Mouse (Mus musculus): ENCODE results near the gene Klk1. TPM values are rescaled to one million over a fixed set of nuclear protein-coding genes. Genes with fewer than 3 reads are reported as not detected.

Gene Klk1
- polyA plus RNA-seq, 1 experiment from 2014 or later: not detected

DNA sequence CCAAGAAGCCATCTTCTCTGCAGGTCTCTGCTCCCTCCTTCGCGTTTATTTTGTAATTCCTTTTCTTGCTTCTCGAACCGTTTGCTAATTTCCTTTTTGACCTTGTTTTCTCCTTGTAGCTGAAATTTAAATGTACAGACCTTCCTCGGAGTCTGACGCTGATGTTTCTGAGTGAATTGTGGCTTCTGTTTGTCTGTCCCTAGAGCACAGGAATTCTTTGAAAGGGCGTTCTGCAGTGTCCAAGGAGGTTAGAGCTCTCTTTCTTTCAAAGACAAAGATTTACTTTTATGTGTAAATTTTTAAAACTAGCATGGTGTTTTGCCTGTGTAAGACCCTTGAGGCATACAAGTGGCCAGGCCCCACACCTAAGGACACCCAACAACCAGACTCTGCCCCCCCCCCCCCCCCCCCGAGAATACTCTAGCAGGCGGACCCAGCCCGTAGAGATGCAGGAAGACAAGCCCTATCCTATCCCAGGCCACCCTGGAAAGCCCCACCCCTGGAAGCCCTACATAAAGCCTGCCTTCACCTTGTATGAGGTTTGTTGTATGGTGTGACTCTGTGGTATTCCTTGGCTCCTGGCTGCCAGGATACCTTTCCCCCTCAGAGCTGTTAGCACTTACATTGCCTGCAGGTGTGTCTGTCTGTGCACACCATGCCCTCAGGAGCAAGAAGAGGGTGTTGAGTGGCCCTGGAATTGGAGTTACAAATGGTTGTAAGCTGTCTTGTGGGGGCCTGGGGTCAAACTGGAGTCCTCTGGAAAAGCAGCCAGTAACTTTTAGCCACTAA is 51.5 kb downstream of the Klk1 start:
- 65% methylated on average over 9 of the region's 10 CpGs for WGBS
- H3K4me3 ChIP-seq: no peak overlapping the region
- no peak overlapping the region for H3K9ac ChIP-seq
- no peaks in the 10 kb centered on the region for H3K36me3 ChIP-seq
- H3K4me2 ChIP-seq: no peak overlapping the region
- H3K9me3 ChIP-seq: no peaks in the 10 kb centered on the region
- H3K27me3 ChIP-seq (replicated peaks): peaks cover 53% of the 10 kb centered on the region
- no peaks in the 10 kb centered on the region for H3K4me1 ChIP-seq
- H3K27ac ChIP-seq (replicated peaks): no peak overlapping the region
- no peak for ATAC-seq (ENCODE audit: extremely low read depth, insufficient number of reproducible peaks, low FRiP score, low TSS enrichment)

DNA sequence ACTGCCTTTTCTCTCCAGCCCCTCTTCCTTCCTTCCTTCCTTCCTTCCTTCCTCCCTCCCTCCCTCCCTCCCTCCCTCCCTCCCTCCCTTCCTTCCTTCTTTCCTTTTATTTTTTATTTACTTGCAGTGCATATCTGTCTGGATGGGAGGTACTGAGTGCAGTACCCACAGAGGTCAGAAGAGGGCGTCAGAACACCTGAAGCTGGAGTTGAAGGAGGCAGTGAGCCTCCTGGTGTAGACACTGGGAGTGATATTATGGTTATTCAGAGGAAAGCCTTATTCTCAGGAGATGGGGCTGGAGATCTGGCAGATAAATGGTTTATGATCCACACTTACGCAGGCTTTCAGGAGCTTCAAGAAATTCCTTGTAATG is 52.1 kb downstream of the Klk1 start:
- Histone ChIP-seq H3K4me3 (no peak overlapping the region), H3K4me1 (no peaks in the 10 kb centered on the region)
- 42% methylated on average over 2 of the region's 2 CpGs for WGBS

More for the DNA sequence above, 52.1 kb downstream of the Klk1 start:
- peaks cover 55% of the 10 kb centered on the region for H3K27me3 ChIP-seq (replicated peaks)
- H3K9ac ChIP-seq: no peak overlapping the region
- no peak overlapping the region for H3K27ac ChIP-seq (replicated peaks)
- no peaks in the 10 kb centered on the region for H3K9me3 ChIP-seq
- H3K4me2 ChIP-seq: no peak overlapping the region
- H3K36me3 ChIP-seq: no peaks in the 10 kb centered on the region
- ATAC-seq (ENCODE audit: extremely low read depth, insufficient number of reproducible peaks, low FRiP score, low TSS enrichment): no peak

Other genes starting within 250 kb of the Klk1 start
- not detected in 2 replicates for gene Klk1b9, start 249.3 kb upstream of the Klk1 start, polyA plus RNA-seq (2015; fragmentation: Nextera tagmentation; extraction: Ambion mirVana)
- gene Klk1b11, start 229.5 kb upstream of the Klk1 start, polyA plus RNA-seq (2015; fragmentation: Nextera tagmentation; extraction: Ambion mirVana): not detected in 2 replicates
- gene Klk1b26, start 213.2 kb upstream of the Klk1 start, polyA plus RNA-seq (2015; fragmentation: Nextera tagmentation; extraction: Ambion mirVana): not detected in 2 replicates
- not detected in 2 replicates for gene Klk1b27, start 173.1 kb upstream of the Klk1 start, polyA plus RNA-seq (2015; fragmentation: Nextera tagmentation; extraction: Ambion mirVana)
- gene Klk1b21, start 123.0 kb upstream of the Klk1 start, polyA plus RNA-seq (2015; fragmentation: Nextera tagmentation; extraction: Ambion mirVana): not detected in 2 replicates
- not detected in 2 replicates for gene Klk1b22, start 112.7 kb upstream of the Klk1 start, polyA plus RNA-seq (2015; fragmentation: Nextera tagmentation; extraction: Ambion mirVana)
- not detected in 2 replicates for gene Klk1b16, start 88.6 kb upstream of the Klk1 start, polyA plus RNA-seq (2015; fragmentation: Nextera tagmentation; extraction: Ambion mirVana)
- gene Klk1b24, start 37.1 kb upstream of the Klk1 start, polyA plus RNA-seq (2015; fragmentation: Nextera tagmentation; extraction: Ambion mirVana): not detected in 2 replicates
- gene Klk1b3, start 27.2 kb upstream of the Klk1 start, polyA plus RNA-seq (2015; fragmentation: Nextera tagmentation; extraction: Ambion mirVana): not detected in 2 replicates
- not detected in 2 replicates for gene Klk1b4, start 17.9 kb upstream of the Klk1 start, polyA plus RNA-seq (2015; fragmentation: Nextera tagmentation; extraction: Ambion mirVana)
- gene Klk1b5, start 9.4 kb upstream of the Klk1 start, polyA plus RNA-seq (2015; fragmentation: Nextera tagmentation; extraction: Ambion mirVana): not detected in 2 replicates
- gene Gm36864, start 10.8 kb downstream of the Klk1 start, polyA plus RNA-seq (2015; fragmentation: Nextera tagmentation; extraction: Ambion mirVana): 0.09 TPM in 1 of 2 replicates, not detected in the other
- 0.79 and 0.93 TPM in 2 replicates for gene 1700028J19Rik, start 21.3 kb downstream of the Klk1 start, polyA plus RNA-seq (2015; fragmentation: Nextera tagmentation; extraction: Ambion mirVana)
- gene 2410002F23Rik, start 21.4 kb downstream of the Klk1 start, polyA plus RNA-seq (2015; fragmentation: Nextera tagmentation; extraction: Ambion mirVana): 85.1 and 87.1 TPM in 2 replicates
- gene Acp4, start 32.0 kb downstream of the Klk1 start, polyA plus RNA-seq (2015; fragmentation: Nextera tagmentation; extraction: Ambion mirVana): not detected in 2 replicates
- not detected in 2 replicates for gene Gm15517, start 36.1 kb downstream of the Klk1 start, polyA plus RNA-seq (2015; fragmentation: Nextera tagmentation; extraction: Ambion mirVana)
- gene Clec11a, start 81.5 kb downstream of the Klk1 start, polyA plus RNA-seq (2015; fragmentation: Nextera tagmentation; extraction: Ambion mirVana): 0.67 and 0.71 TPM in 2 replicates
- gene Shank1, start 84.9 kb downstream of the Klk1 start, polyA plus RNA-seq (2015; fragmentation: Nextera tagmentation; extraction: Ambion mirVana): 0.62 and 0.80 TPM in 2 replicates
- 0.53 and 0.62 TPM in 2 replicates for gene Syt3, start 158.7 kb downstream of the Klk1 start, polyA plus RNA-seq (2015; fragmentation: Nextera tagmentation; extraction: Ambion mirVana)
- 0.35 and 0.45 TPM in 2 replicates for gene 1700008O03Rik, start 160.5 kb downstream of the Klk1 start, polyA plus RNA-seq (2015; fragmentation: Nextera tagmentation; extraction: Ambion mirVana)
- 1.6 and 1.7 TPM in 2 replicates for gene Lrrc4b, start 203.7 kb downstream of the Klk1 start, polyA plus RNA-seq (2015; fragmentation: Nextera tagmentation; extraction: Ambion mirVana)
- gene Aspdh, start 240.0 kb downstream of the Klk1 start, polyA plus RNA-seq (2015; fragmentation: Nextera tagmentation; extraction: Ambion mirVana): 0.70 and 1.4 TPM in 2 replicates
- 138 and 158 TPM in 2 replicates for gene Josd2, start 242.6 kb downstream of the Klk1 start, polyA plus RNA-seq (2015; fragmentation: Nextera tagmentation; extraction: Ambion mirVana)